Mouse (Mus musculus): ENCODE data around the gene Liph. TPM values are rescaled to one million over a fixed set of nuclear protein-coding genes. Genes with fewer than 3 reads are reported as not detected.
"Not testable (repeated sequence)": the region's sequence is repeated elsewhere in the genome, so short reads cannot be mapped to it uniquely, and the experiment has no call there.

The Liph gene
- polyA plus RNA-seq, 1 experiment from 2014 or later: 6.7 TPM

- H3K9ac ChIP-seq: no peak overlapping the region
- H3K4me3 ChIP-seq (replicated peaks): no peak overlapping the region
- H3K27ac ChIP-seq (replicated peaks): no peak overlapping the region
- 0 out of 2 replicates have a peak, but pooled peaks cover 4% of the 10 kb centered on the region for H3K4me1 ChIP-seq
- no peak for ATAC-seq (ENCODE audit: insufficient number of reproducible peaks, low FRiP score, low TSS enrichment, low read depth)
- H3K27me3 ChIP-seq: no peaks in the 10 kb centered on the region
- no peaks in the 10 kb centered on the region for H3K9me3 ChIP-seq (replicated peaks)
- WGBS: 72% methylated on average over 4 of the region's 4 CpGs
- no peaks in the 10 kb centered on the region for H3K36me3 ChIP-seq
- no peak overlapping the region for H3K4me2 ChIP-seq (replicated peaks)
These were observed 4.7 kb upstream of the Liph start for GRCm38 (mm10) chr16:21999941-22000690.

GRCm38 (mm10) chr16:21998061-21998460, 2.6 kb upstream of the Liph start:
- Histone ChIP-seq H3K4me2 (replicated peaks) (no peak overlapping the region), H3K27ac (replicated peaks) (no peak overlapping the region), H3K4me3 (replicated peaks) (no peak overlapping the region), H3K9me3 (replicated peaks) (no peaks in the 10 kb centered on the region), H3K36me3 (no peaks in the 10 kb centered on the region), H3K9ac (no peak overlapping the region), H3K4me1 (0 out of 2 replicates have a peak, but pooled peaks cover 5% of the 10 kb centered on the region), H3K27me3 (no peaks in the 10 kb centered on the region)
- WGBS: 79% methylated on average over 5 of the region's 5 CpGs
- ATAC-seq (ENCODE audit: insufficient number of reproducible peaks, low FRiP score, low TSS enrichment, low read depth): no peak

GRCm38 (mm10) chr16:21996881-21997641, 1.6 kb upstream of the Liph start:
- Histone ChIP-seq H3K9me3 (replicated peaks) (no peaks in the 10 kb centered on the region), H3K9ac (no peak overlapping the region), H3K4me1 (0 out of 2 replicates have a peak, but pooled peaks cover 5% of the 10 kb centered on the region), H3K4me3 (replicated peaks) (no peak overlapping the region), H3K27ac (replicated peaks) (no peak overlapping the region), H3K36me3 (no peaks in the 10 kb centered on the region), H3K27me3 (no peaks in the 10 kb centered on the region), H3K4me2 (replicated peaks) (no peak overlapping the region)
- ATAC-seq (ENCODE audit: insufficient number of reproducible peaks, low FRiP score, low TSS enrichment, low read depth): no peak
- 50% methylated on average over 5 of the region's 5 CpGs for WGBS

- Histone ChIP-seq H3K36me3 (no peaks in the 10 kb centered on the region), H3K27me3 (no peaks in the 10 kb centered on the region), H3K4me2 (replicated peaks) (no peak overlapping the region), H3K27ac (replicated peaks) (no peak overlapping the region), H3K9ac (no peak overlapping the region), H3K4me3 (replicated peaks) (no peak overlapping the region), H3K4me1 (0 out of 2 replicates have a peak, but pooled peaks cover 5% of the 10 kb centered on the region), H3K9me3 (replicated peaks) (no peaks in the 10 kb centered on the region)
- WGBS: 43% methylated on average over 4 of the region's 4 CpGs
- no peak for ATAC-seq (ENCODE audit: insufficient number of reproducible peaks, low FRiP score, low TSS enrichment, low read depth)
These were observed 939 bp upstream of the Liph start for GRCm38 (mm10) chr16:21996402-21996801.

GRCm38 (mm10) chr16:21991774-21992173, 3.7 kb downstream of the Liph start:
- no peak overlapping the region for H3K27ac ChIP-seq (replicated peaks)
- no peak overlapping the region for H3K4me2 ChIP-seq (replicated peaks)
- 0 out of 2 replicates have a peak, but pooled peaks cover 5% of the 10 kb centered on the region for H3K4me1 ChIP-seq
- WGBS: 59% methylated on average over 2 of the region's 2 CpGs
- no peak overlapping the region for H3K9ac ChIP-seq
- no peaks in the 10 kb centered on the region for H3K36me3 ChIP-seq
- no peak for ATAC-seq (ENCODE audit: insufficient number of reproducible peaks, low FRiP score, low TSS enrichment, low read depth)
- H3K4me3 ChIP-seq (replicated peaks): no peak overlapping the region
- H3K27me3 ChIP-seq: no peaks in the 10 kb centered on the region
- no peaks in the 10 kb centered on the region for H3K9me3 ChIP-seq (replicated peaks)

- H3K4me3 ChIP-seq (replicated peaks); H3K9ac ChIP-seq; H3K9me3 ChIP-seq (replicated peaks); H3K27me3 ChIP-seq; H3K27ac ChIP-seq (replicated peaks); H3K4me1 ChIP-seq; H3K36me3 ChIP-seq; ATAC-seq (ENCODE audit: insufficient number of reproducible peaks, low FRiP score, low TSS enrichment, low read depth); H3K4me2 ChIP-seq (replicated peaks): not testable (repeated sequence)
These were observed 4.6 kb downstream of the Liph start for GRCm38 (mm10) chr16:21990893-21991292.

- H3K27me3 ChIP-seq: no peaks in the 10 kb centered on the region
These were observed 7.5 kb downstream of the Liph start for GRCm38 (mm10) chr16:21987956-21988355.

GRCm38 (mm10) chr16:21986191-21986590, 9.3 kb downstream of the Liph start:
- Histone ChIP-seq H3K4me2 (replicated peaks) (no peak overlapping the region), H3K36me3 (no peaks in the 10 kb centered on the region), H3K4me3 (replicated peaks) (no peak overlapping the region), H3K27ac (replicated peaks) (no peak overlapping the region), H3K4me1 (no peaks in the 10 kb centered on the region), H3K9me3 (replicated peaks) (no peaks in the 10 kb centered on the region), H3K9ac (no peak overlapping the region), H3K27me3 (no peaks in the 10 kb centered on the region)
- ATAC-seq (ENCODE audit: insufficient number of reproducible peaks, low FRiP score, low TSS enrichment, low read depth): no peak
- WGBS: 45% methylated on average over 3 of the region's 3 CpGs

More at GRCm38 (mm10) chr16:21987956-21988355, 7.5 kb downstream of the Liph start:
- Histone ChIP-seq H3K9ac (no peak overlapping the region), H3K27ac (replicated peaks) (no peak overlapping the region), H3K4me1 (no peaks in the 10 kb centered on the region), H3K4me2 (replicated peaks) (no peak overlapping the region), H3K36me3 (no peaks in the 10 kb centered on the region), H3K9me3 (replicated peaks) (no peaks in the 10 kb centered on the region), H3K4me3 (replicated peaks) (no peak overlapping the region)
- ATAC-seq (ENCODE audit: insufficient number of reproducible peaks, low FRiP score, low TSS enrichment, low read depth): no peak
- 45% methylated on average over 5 of the region's 5 CpGs for WGBS

- 87% methylated on average over 12 of the region's 12 CpGs for WGBS
- no peak for ATAC-seq (ENCODE audit: insufficient number of reproducible peaks, low FRiP score, low TSS enrichment, low read depth)
- H3K9ac ChIP-seq: no peak overlapping the region
- H3K27me3 ChIP-seq: no peaks in the 10 kb centered on the region
- no peaks in the 10 kb centered on the region for H3K36me3 ChIP-seq
- H3K4me2 ChIP-seq (replicated peaks): no peak overlapping the region
- H3K4me3 ChIP-seq (replicated peaks): no peak overlapping the region
- no peak overlapping the region for H3K27ac ChIP-seq (replicated peaks)
- no peaks in the 10 kb centered on the region for H3K4me1 ChIP-seq
- no peaks in the 10 kb centered on the region for H3K9me3 ChIP-seq (replicated peaks)
These were observed 11.4 kb downstream of the Liph start for GRCm38 (mm10) chr16:21984091-21984490.

- Histone ChIP-seq H3K36me3 (no peaks in the 10 kb centered on the region), H3K27ac (replicated peaks) (no peak overlapping the region), H3K27me3 (no peaks in the 10 kb centered on the region), H3K4me1 (no peaks in the 10 kb centered on the region), H3K4me2 (replicated peaks) (no peak overlapping the region), H3K4me3 (replicated peaks) (no peak overlapping the region), H3K9me3 (replicated peaks) (no peaks in the 10 kb centered on the region), H3K9ac (no peak overlapping the region)
- WGBS: 90% methylated on average over 4 of the region's 4 CpGs
- no peak for ATAC-seq (ENCODE audit: insufficient number of reproducible peaks, low FRiP score, low TSS enrichment, low read depth)
These were observed 11.9 kb downstream of the Liph start for GRCm38 (mm10) chr16:21983581-21983980.

- H3K9ac ChIP-seq: no peak overlapping the region
- WGBS: 94% methylated on average over 9 of the region's 9 CpGs
- H3K9me3 ChIP-seq (replicated peaks): no peaks in the 10 kb centered on the region
- no peaks in the 10 kb centered on the region for H3K27me3 ChIP-seq
- no peak overlapping the region for H3K27ac ChIP-seq (replicated peaks)
- ATAC-seq (ENCODE audit: insufficient number of reproducible peaks, low FRiP score, low TSS enrichment, low read depth): no peak
- no peaks in the 10 kb centered on the region for H3K4me1 ChIP-seq
- no peak overlapping the region for H3K4me2 ChIP-seq (replicated peaks)
- H3K4me3 ChIP-seq (replicated peaks): no peak overlapping the region
- H3K36me3 ChIP-seq: no peaks in the 10 kb centered on the region
These were observed 12.3 kb downstream of the Liph start for GRCm38 (mm10) chr16:21983146-21983545.

All from embryonic facial prominence, embryonic 15.5 days (tissue).